Mouse (Mus musculus) right cerebral cortex, adult 18-20 months (tissue): Measurements from ENCODE around the gene Clpb.

Experiments
- DNase-seq: peaks from one replicate; pipeline ENCODE4 v3.0.0; 2022; ENCODE audit warnings: mixed read lengths

Clpb gene

GRCm38 (mm10) chr7:101822836-101823757 lies 159.7 kb downstream of the Clpb start:
- DNase-seq: no peak

GRCm38 (mm10) chr7:101823758-101824630 lies 160.6 kb downstream of the Clpb start:
- no peak for DNase-seq

GRCm38 (mm10) chr7:101830373-101830772 lies 166.9 kb downstream of the Clpb start:
- DNase-seq: no peak

- no peak for DNase-seq
Observed at GRCm38 (mm10) chr7:101831437-101831836, 168.0 kb downstream of the Clpb start.

GRCm38 (mm10) chr7:101832372-101832771 lies 168.9 kb downstream of the Clpb start:
- DNase-seq: no peak

- DNase-seq: no peak
Observed at GRCm38 (mm10) chr7:101833352-101833751, 169.9 kb downstream of the Clpb start.

- no peak for DNase-seq
Observed at GRCm38 (mm10) chr7:101833916-101834584, 170.6 kb downstream of the Clpb start.

GRCm38 (mm10) chr7:101834903-101835302 lies 171.5 kb downstream of the Clpb start:
- no peak for DNase-seq

GRCm38 (mm10) chr7:101835457-101836109 lies 172.2 kb downstream of the Clpb start:
- DNase-seq: no peak

GRCm38 (mm10) chr7:101836271-101837153 lies 173.1 kb downstream of the Clpb start:
- peak; percentile 38 for DNase-seq

GRCm38 (mm10) chr7:101837154-101837605 lies 173.7 kb downstream of the Clpb start:
- no peak for DNase-seq

GRCm38 (mm10) chr7:101837606-101838471 lies 174.4 kb downstream of the Clpb start, which contains the start of gene Inppl1:
TSS of gene Inppl1 (minus strand) at chr7:101838229.
- peak; percentile 87 for DNase-seq

- no peak for DNase-seq
Observed at GRCm38 (mm10) chr7:101844186-101844585, 180.8 kb downstream of the Clpb start.
